Mouse (Mus musculus) v-Abl transformed pro-B cells (cell line): ENCODE data around the gene Meltf.

ENCODE experiments used
- in situ Hi-C, 2 experiments: fragments of 400-800 bp; cut with MboI; formaldehyde crosslinking; loops; one replicate each; pipeline ENCODE4 v1.15.1; 2025; ENCODE audit not compliant: unreplicated experiment in 2 of 2

Gene Meltf

GRCm38 (mm10) chr16:31878573-31879257 lies at the start of gene Meltf:
Gene Meltf, plus strand, starts transcription at chr16:31878810.
- in situ Hi-C loops, result loop anchor here (5.0 kb wide), 1 partner anchor 39 kb away; no protein-coding TSS in a partner anchor

DNA sequence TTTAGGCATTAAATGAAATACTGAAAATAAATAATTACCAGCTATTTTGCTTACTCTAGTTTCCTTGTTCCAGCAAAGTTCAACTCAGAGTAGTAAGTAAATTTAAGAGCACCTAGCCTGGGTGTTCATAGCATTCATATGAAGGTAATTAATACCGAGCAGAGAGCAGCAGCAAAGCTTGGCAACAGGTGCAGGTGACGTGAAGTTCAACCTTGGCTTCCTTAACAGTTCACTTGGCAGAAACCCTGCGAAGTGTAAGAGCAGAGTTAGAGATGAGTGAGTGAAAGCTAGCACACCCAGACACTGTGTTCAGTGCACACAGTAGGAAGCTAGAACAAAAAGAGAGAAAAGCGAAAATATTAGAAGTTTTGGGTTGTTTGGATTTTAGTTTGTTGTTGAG lies 47.9 kb upstream of the Meltf start:
- in situ Hi-C loops, result no loop called here

DNA sequence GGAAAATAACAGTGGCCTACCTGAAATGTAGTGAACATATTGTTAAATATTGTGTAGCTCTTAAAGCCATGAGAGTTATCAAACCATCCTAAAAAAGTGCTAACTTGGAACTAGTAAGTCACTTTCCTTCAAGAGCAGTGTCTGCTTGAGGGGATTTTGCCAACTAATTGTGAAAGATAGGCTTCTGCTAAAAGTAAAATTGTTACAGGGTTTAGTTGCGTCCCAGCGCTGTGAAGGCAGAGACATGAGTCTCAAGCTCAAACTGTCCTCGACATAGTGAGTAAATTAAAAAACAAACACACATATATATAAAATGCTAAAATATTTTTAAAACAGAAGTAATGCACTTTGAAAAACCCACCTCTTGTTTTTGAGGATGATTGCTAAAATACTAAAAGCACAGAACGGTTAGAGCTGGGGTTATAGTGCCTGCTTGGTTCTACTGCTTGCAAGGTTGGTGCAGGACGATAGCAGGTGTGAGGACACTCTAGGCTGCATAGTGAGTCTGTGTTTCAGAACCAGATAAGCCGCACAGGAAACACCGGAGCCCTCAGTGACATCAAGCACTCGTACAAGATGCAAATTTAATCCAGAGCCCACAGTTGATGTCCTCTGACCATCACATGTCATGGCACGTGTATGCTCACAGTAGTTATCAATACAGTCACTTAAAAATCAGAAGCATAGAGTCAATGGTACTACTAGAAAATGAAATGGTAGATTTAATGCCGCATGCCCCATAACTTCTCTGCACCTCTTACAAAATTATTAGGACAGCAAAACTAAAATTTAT lies 45.8 kb upstream of the Meltf start:
- in situ Hi-C loops, result no loop called here

DNA sequence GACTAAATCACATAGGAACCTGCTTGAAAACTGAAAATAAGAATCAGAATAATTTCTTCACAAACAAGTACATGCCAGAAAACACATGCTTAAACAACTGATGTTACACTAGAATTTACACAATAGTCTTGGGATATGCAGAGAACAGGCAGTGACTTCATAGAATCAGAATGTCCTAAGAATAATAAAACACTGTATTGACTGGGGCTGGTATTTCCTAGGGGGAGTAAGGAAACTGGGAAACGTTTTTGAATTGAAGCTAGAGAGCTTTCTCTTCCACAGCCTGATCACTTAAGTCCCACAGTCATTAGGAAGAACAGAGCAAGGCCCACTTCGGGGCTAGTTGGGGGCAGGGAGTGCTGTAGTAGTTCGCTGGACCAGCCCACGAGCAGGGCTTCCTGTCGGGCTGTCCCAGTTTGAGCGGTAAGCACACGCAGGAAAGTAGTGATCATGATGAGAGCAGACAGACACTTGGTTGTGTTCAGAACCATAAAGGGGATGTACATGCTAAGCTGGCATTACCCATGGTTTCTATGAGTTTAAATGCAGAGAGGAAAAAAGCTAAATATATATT lies 44.5 kb upstream of the Meltf start:
- in situ Hi-C loops, result no loop called here

DNA sequence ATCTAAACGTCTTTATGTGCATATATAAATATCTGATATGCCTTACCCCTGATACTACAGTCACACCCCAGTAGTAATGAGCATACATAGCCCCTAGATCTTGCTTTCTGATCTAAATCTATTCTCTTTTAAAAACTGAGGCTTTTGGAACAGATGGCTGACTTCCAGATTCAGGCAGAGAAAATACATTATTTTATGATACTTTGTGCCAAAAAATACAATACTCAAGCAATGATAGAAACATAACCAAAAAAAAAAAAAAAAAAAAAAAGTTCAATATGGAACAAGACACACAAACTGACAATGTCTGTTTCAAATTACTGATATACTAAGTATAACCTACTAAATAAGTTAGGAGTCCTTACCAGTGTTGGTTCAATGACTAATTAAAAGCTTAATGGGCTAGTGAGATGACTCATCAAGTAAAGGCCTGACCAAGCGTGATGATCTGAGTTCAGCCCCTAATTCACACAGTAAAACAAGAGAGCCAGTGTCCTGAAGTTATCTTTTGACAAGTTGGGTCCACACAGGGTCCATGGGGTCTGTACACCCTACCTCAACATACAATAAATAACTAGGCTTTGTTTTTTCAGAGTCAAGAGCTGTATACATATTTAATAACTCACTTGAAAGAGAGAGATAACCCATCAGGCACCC lies 43.8 kb upstream of the Meltf start:
- in situ Hi-C loops, result no loop called here

DNA sequence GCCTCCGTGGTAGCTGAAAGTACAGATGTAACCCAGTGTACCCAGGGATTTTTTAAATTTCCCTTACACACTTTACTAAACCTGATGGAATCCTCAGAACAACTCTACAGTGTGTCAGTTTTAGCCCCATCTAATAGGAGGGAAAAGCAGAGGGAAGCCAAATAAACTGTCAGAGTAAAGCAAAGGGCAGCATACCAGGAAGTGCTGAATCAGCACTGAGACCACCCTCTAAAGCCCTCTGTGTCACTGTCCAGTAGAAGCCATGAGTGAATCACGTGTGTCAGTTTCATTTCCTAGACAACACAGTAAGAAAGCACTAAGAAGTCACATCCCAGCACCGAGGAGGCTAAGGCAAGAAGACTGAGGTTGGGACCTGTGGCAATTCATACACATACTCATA lies 41.2 kb upstream of the Meltf start:
- in situ Hi-C loops, result no loop called here

DNA sequence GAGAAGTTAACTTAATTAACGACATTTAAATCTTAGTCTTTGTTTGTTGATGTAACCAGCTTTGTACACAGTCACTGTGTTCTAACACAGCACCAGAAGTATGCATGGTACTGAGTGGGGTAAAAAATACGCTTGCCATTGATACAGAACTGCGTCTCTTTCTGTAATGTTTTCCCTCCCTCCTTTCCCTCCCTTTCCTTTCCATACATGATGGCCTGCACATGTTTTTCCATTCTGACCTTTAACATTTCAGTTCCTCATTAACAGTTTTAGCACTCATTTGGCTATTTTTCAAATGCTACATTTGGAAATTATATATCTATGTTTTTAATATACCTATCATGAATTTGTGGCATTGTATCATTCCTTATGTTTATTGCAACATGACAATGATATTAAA lies 34.4 kb upstream of the Meltf start:
- in situ Hi-C loops, result no loop called here

DNA sequence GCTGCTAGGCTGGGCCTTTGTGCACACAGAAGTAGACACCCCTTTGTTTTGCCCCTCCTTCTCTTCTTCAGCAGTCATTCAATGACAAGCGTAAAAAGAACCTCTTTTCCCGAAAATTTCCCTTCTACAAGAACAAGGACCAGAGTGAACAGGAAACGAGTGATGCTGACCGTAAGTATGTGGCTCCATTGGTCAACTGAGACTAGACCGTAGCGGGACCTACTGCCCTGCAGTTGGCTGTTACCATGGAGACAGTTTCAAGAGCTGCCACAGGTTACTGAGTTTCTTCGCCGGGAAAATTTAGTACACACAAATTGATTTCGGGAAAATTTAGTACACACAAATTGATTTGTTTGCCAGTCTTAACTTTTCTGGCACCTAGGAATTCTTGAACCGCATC lies 31.8 kb upstream of the Meltf start:
- in situ Hi-C loops, result no loop called here

DNA sequence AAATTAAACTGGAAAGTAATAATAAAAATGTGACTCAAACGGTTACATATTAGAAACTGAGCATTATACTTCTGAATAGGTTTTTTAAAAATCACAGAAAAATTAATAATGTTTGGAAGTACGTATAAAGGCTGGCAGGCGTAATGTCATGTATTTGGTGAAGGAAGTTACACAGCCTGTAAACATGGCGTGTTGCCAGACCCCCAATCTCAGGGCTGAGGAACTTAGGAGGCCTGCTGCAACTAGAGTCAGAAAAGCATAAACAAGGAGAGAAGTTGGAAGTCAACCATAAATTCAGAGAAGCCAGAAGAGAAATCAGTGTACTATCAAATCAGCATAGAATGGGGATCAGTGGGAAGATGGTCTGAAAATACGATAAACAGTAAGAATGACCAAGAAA lies 14.7 kb upstream of the Meltf start:
- in situ Hi-C loops, result no loop called here

- in situ Hi-C loops, result no loop called here
Measured at GRCm38 (mm10) chr16:31865242-31865641, 13.4 kb upstream of the Meltf start.

GRCm38 (mm10) chr16:31866911-31867310 lies 11.7 kb upstream of the Meltf start:
- in situ Hi-C loops, result no loop called here

DNA sequence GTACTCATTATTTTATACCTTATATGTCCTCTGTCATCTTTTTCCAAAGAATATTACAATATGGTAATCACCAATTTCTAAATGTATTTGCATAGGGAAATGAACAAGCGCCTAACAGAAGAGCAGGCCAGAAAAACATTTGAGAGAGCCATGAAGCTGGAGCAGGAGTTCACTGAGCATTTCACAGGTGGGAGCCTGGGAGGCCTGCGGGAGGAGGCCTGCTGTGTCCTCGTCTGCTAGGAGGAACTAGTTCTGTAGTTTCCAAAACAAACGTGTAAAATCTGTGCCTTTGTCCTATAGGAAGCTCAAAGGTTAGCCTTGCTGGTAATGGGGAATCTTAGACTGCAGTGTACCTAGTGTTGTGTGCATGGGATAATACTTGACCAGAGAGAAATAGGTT lies 10.9 kb upstream of the Meltf start:
- in situ Hi-C loops, result no loop called here

DNA sequence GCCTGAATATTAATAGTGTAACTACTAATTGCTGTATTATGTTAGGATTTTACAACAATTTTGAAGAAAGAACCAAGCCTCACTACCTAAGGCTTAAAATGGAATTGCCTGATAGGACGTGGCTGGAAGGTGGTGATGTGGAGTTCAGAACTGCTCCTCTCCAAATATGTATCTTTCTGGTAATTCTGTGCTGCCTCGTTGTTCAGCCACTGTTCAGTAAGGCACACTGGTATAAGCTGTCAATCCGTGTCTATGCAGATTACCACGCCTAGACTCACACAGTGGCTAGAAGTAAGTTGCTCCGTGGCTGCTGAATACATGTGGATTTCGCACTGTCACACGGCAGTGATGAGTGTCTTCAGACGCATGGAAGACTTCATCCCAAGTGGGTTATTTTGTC lies 4.9 kb upstream of the Meltf start:
- in situ Hi-C loops, result no loop called here

DNA sequence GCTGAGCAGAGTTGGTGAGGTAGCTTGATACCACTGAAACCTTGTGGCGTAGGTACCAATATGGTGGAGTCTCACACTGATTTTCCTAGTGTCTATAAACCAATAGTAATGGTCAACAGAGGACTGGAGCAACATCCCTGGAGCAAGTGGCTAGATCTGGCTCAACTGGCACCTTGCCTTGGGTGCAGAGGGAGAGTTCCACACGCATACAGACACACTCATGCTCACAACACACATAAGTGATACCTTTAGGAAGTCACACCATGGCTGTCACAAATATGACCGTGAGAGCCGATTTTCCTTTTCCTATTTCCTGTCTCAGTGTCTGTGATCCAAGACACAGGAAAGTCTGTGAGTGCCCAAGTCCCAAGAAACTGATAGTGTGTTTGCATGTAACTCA lies 3.2 kb upstream of the Meltf start:
- in situ Hi-C loops, result loop anchor here (5.0 kb wide), 1 partner anchor 42 kb away; no protein-coding TSS in a partner anchor

DNA sequence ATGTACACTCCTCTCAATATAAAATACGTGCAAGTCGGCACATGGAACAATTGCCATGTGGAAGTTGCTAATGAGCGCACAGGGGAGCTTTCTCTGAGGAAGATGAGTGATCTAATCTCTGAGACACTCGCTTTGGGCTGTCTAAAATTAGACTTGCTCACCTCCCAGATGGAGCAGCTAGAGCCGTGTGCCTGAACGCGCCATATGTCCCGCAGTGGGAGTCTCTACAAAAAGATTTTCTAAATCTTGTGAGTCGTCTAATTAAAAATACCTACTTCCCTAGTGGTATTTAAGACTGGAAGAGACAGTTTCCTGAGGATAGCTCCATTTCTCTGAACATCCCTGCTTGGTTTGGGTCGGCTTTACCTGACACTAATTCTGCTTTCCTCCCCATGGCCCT lies 2.2 kb upstream of the Meltf start:
- in situ Hi-C loops, result loop anchor here (5.0 kb wide), 1 partner anchor 41 kb away; no protein-coding TSS in a partner anchor

- in situ Hi-C loops, result loop anchor here (5.0 kb wide), 1 partner anchor 39 kb away; no protein-coding TSS in a partner anchor
Measured at GRCm38 (mm10) chr16:31878052-31878451, 558 bp upstream of the Meltf start.

- in situ Hi-C loops, result no loop called here
Measured at GRCm38 (mm10) chr16:31880146-31880840, 1.7 kb downstream of the Meltf start.

GRCm38 (mm10) chr16:31882381-31882908 lies 3.8 kb downstream of the Meltf start:
- in situ Hi-C loops, result no loop called here

GRCm38 (mm10) chr16:31883302-31883701 lies 4.7 kb downstream of the Meltf start:
- in situ Hi-C loops, result no loop called here

DNA sequence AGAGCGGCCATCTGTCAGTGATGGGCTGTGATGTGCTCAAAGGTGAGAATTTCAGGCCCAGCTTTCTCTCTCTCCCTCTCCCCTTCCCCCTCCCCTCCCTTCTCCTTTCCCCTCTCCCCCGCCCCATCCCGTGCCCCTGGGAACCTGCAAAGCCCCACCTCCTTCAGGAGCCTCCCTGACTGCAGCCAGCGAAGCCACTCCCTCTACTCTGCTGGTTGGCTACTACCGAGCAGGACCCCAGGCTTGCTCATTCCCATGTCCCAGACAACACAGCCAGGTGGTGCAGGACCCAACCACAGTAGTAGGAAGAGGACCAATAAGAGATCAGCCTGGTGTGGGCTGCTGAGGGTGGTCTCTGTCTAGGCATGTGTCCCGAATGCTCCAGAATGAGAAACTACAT lies 5.3 kb downstream of the Meltf start:
- in situ Hi-C loops, result no loop called here
